8 mouse cellular contexts compared by ENCODE assay signal in genomic region chr14:33320856-33321255, GRCm38 (mm10).
A peak's percentile ranks its signal among the peaks of the same experiment; 100 is the strongest.
DNase-seq lines count a peak whose midpoint lies in the region; ATAC-seq and TF ChIP-seq lines count a peak whose summit lies in the region.

No protein-coding gene starts in this region.

- H3K27ac ChIP-seq in heart, embryonic 12.5 days (ENCODE audit: poor library complexity, severe bottlenecking): no peak overlapping the region
- no peak overlapping the region for H3K27ac ChIP-seq in brown adipose tissue, adult 24 weeks (replicated peaks; ENCODE audit: low read depth, low read length)
- H3K27ac ChIP-seq in kidney, adult 2 months (ENCODE audit: insufficient read depth, low read depth, low read length): peak overlapping the region; percentile 77
- 0 out of 2 replicates have a peak overlapping the region, but pooled peaks have one; percentile 6 for H3K27ac ChIP-seq in liver, embryonic 15.5 days (replicated peaks)
- no peak overlapping the region for H3K27ac ChIP-seq in layer of hippocampus, adult 2 months

- peak overlapping the region; percentile 91 for H3K4me2 ChIP-seq in heart, embryonic 12.5 days
- H3K4me2 ChIP-seq in liver, embryonic 15.5 days: peak overlapping the region; percentile 71

- TF ChIP-seq CTCF in kidney, adult 2 months (conservative IDR thresholded peaks at IDR 0.05; ENCODE audit: insufficient read depth, insufficient read length, low read depth, low read length): no peak
- TF ChIP-seq CTCF in layer of hippocampus, adult 2 months (conservative IDR thresholded peaks at IDR 0.05): no peak

- no peak for TF ChIP-seq POLR2A in kidney, adult 2 months (IDR thresholded peaks at IDR 0.05; ENCODE audit: low read depth, low read length)

- peak overlapping the region; percentile 57 for H3K4me3 ChIP-seq in heart, embryonic 12.5 days
- 0 out of 2 replicates have a peak overlapping the region, but pooled peaks have one; percentile 73 for H3K4me3 ChIP-seq in brown adipose tissue, adult 24 weeks (ENCODE audit: insufficient read depth, low read depth, low read length)
- peak overlapping the region; percentile 68 for H3K4me3 ChIP-seq in kidney, adult 2 months (ENCODE audit: insufficient read depth, low read depth, low read length)
- H3K4me3 ChIP-seq in liver, embryonic 15.5 days (replicated peaks): peak overlapping the region; percentile 61
- H3K4me3 ChIP-seq in layer of hippocampus, adult 2 months: no peak overlapping the region

- H3K9ac ChIP-seq in heart, embryonic 12.5 days: no peak overlapping the region
- no peak overlapping the region for H3K9ac ChIP-seq in liver, embryonic 15.5 days

- H3K4me1 ChIP-seq in heart, embryonic 12.5 days (replicated peaks): peaks cover 14% of the 10 kb centered on the region
- H3K4me1 ChIP-seq in brown adipose tissue, adult 24 weeks (ENCODE audit: control insufficient read depth, insufficient read depth, insufficient read length, low read length): no peaks in the 10 kb centered on the region; the same call in 1 of the 2 replicates
- H3K4me1 ChIP-seq in kidney, adult 2 months (ENCODE audit: control insufficient read depth, insufficient read depth, low read length): peaks cover 11% of the 10 kb centered on the region
- peaks cover 22% of the 10 kb centered on the region for H3K4me1 ChIP-seq in liver, embryonic 15.5 days (replicated peaks)

- no peaks in the 10 kb centered on the region for H3K9me3 ChIP-seq in heart, embryonic 12.5 days (replicated peaks)
- H3K9me3 ChIP-seq in liver, embryonic 15.5 days (replicated peaks): no peaks in the 10 kb centered on the region

- H3K27me3 ChIP-seq in heart, embryonic 12.5 days (replicated peaks): peaks cover 40% of the 10 kb centered on the region
- no peaks in the 10 kb centered on the region for H3K27me3 ChIP-seq in kidney, adult 2 months (replicated peaks; ENCODE audit: control insufficient read depth, insufficient read depth, low read length)
- H3K27me3 ChIP-seq in liver, embryonic 15.5 days: peaks cover 50% of the 10 kb centered on the region

- H3K36me3 ChIP-seq in heart, embryonic 12.5 days: no peaks in the 10 kb centered on the region
- H3K36me3 ChIP-seq in kidney, adult 2 months (ENCODE audit: control insufficient read depth, insufficient read depth, low read length): no peaks in the 10 kb centered on the region
- no peaks in the 10 kb centered on the region for H3K36me3 ChIP-seq in liver, embryonic 15.5 days (replicated peaks)

- no peak for DNase-seq in heart, adult 9 months (ENCODE audit: low spot score in 2 of 2)
- peak; percentile 94 for DNase-seq in kidney, adult 2 months
- no peak for DNase-seq in thymus, adult 18-20 months
- DNase-seq in layer of hippocampus, adult 2 months (ENCODE audit: low spot score in 2 of 2): no peak
- DNase-seq in frontal cortex, postnatal 25 days (ENCODE audit: low spot score in 2 of 2): no peak

- 11% methylated on average over 7 of the region's 7 CpGs for WGBS in heart, embryonic 12.5 days
- WGBS in kidney, adult 2 months: 8% methylated on average over 7 of the region's 7 CpGs
- WGBS in liver, embryonic 15.5 days (ENCODE audit: insufficient replicate concordance): 13% methylated on average over 7 of the region's 7 CpGs

- no peak for ATAC-seq in heart, embryonic 12.5 days (ENCODE audit: insufficient number of reproducible peaks, low FRiP score)
- ATAC-seq in liver, embryonic 15.5 days (ENCODE audit: insufficient read depth): no peak

Comparison
In these comparisons a context has a peak if more than half of its experiments do, and no peak if none do; other contexts are left out.
1. H3K27ac ChIP-seq: peak in kidney, adult 2 months (single experiment) and liver, embryonic 15.5 days (single experiment); none in heart, embryonic 12.5 days (single experiment), brown adipose tissue, adult 24 weeks (single experiment) and layer of hippocampus, adult 2 months (single experiment).